Mouse (Mus musculus) C2C12 (cell line): ENCODE measurements at regions not wholly inside any gene's neighbourhood (a gene's known extent, or its start where the extent isn't known, plus 50 kb on each side); places are given as distances from the start of the nearest gene placed in this dataset.

ENCODE experiments used
- CEBPB ChIP-seq: IDR thresholded peaks from one replicate; pipeline ENCODE4 v1.6.1; 2011; ENCODE audit warnings: low read depth, mild to moderate bottlenecking, control low read depth, moderate library complexity
- CTCF ChIP-seq: IDR thresholded peaks from one replicate; pipeline ENCODE4 v1.5.1; 2011; ENCODE audit not compliant: control insufficient read depth, insufficient read depth, insufficient read length
- FOSL1 ChIP-seq: IDR thresholded peaks from one replicate; pipeline ENCODE4 v1.8.0; 2011; ENCODE audit warnings: mild to moderate bottlenecking, low read length; ENCODE audit not compliant: poor library complexity, insufficient read depth, severe bottlenecking
- MAX ChIP-seq: IDR thresholded peaks from one replicate; pipeline ENCODE4 v1.6.1; 2011; ENCODE audit warnings: mild to moderate bottlenecking, control low read depth
- MYOD1 ChIP-seq: IDR thresholded peaks from one replicate; pipeline ENCODE4 v1.6.1; 2011; ENCODE audit warnings: low read depth; ENCODE audit not compliant: control insufficient read depth, insufficient read length
- MYOG ChIP-seq: IDR thresholded peaks from one replicate; pipeline ENCODE4 v1.6.1; 2011; ENCODE audit not compliant: control insufficient read depth, insufficient read length; ENCODE audit errors: extremely low read depth
- USF1 ChIP-seq: IDR thresholded peaks from one replicate; pipeline ENCODE4 v1.6.1; 2011; ENCODE audit warnings: low read depth, mild to moderate bottlenecking, control low read depth, moderate library complexity

- TF ChIP-seq CTCF (no peak), CEBPB (no peak), USF1 (no peak), FOSL1 (no peak), MYOG (no peak), MYOD1 (no peak), MAX (no peak)
These were observed 233.7 kb upstream of the Nova1 start for GRCm38 (mm10) chr12:47052474-47052873.
